8 mouse cellular contexts compared by ENCODE assay signal in genomic region chr8:87473314-87473713, GRCm38 (mm10). TPM values are rescaled to one million over a fixed set of nuclear protein-coding genes. Genes with fewer than 3 reads are reported as not detected.
DNase-seq lines count a peak whose midpoint lies in the region; ATAC-seq lines count a peak whose summit lies in the region.

No protein-coding gene starts in this region.

- no peak for DNase-seq in heart, embryonic 10.5 days (ENCODE audit: low spot score)
- DNase-seq in heart, adult 9 months (ENCODE audit: low spot score in 2 of 2): no peak
- DNase-seq in ES-CJ7 (ENCODE audit: low read depth, low spot score) (peak; percentile 47), MN1 (ENCODE audit: low spot score) (no peak)
- DNase-seq in embryo, embryonic 10.5 days (ENCODE audit: low spot score): peak; percentile 33
- DNase-seq in intestine, embryonic 14.5 days (ENCODE audit: low spot score): peak; percentile 69
- no peak for DNase-seq in ovary, adult 18-20 months (ENCODE audit: low spot score)

- no peaks in the 10 kb centered on the region for H3K9me3 ChIP-seq in heart, embryonic 10.5 days
- no peaks in the 10 kb centered on the region for H3K9me3 ChIP-seq in intestine, embryonic 14.5 days (ENCODE audit: control insufficient read depth, low read length)
- no peaks in the 10 kb centered on the region for H3K9me3 ChIP-seq in midbrain, embryonic 12.5 days

- H3K9ac ChIP-seq in intestine, embryonic 14.5 days (ENCODE audit: low read length): no peak overlapping the region
- H3K9ac ChIP-seq in midbrain, embryonic 12.5 days (replicated peaks): peak overlapping the region; percentile 65

- no peak for ATAC-seq in intestine, embryonic 14.5 days (replicated peaks; ENCODE audit: low FRiP score, low TSS enrichment, low read depth)
- ATAC-seq in midbrain, embryonic 12.5 days (ENCODE audit: low FRiP score, low read depth): 0 out of 2 replicates have a peak, but pooled peaks have one; percentile 3

- peak overlapping the region; percentile 91 for H3K4me2 ChIP-seq in intestine, embryonic 14.5 days (ENCODE audit: low read length)
- peak overlapping the region; percentile 91 for H3K4me2 ChIP-seq in midbrain, embryonic 12.5 days (replicated peaks)

- 1% methylated on average over 30 of the region's 30 CpGs for WGBS in heart, embryonic 10.5 days
- WGBS in intestine, embryonic 14.5 days: under 1% methylated on average over 29 of the region's 30 CpGs
- under 1% methylated on average over 30 of the region's 30 CpGs for WGBS in midbrain, embryonic 12.5 days

- no peaks in the 10 kb centered on the region for H3K36me3 ChIP-seq in heart, embryonic 10.5 days
- H3K36me3 ChIP-seq in intestine, embryonic 14.5 days (ENCODE audit: control insufficient read depth, insufficient read depth, low read length): no peaks in the 10 kb centered on the region
- H3K36me3 ChIP-seq in midbrain, embryonic 12.5 days: no peaks in the 10 kb centered on the region

- H3K4me1 ChIP-seq in heart, embryonic 10.5 days: peaks cover 45% of the 10 kb centered on the region
- peaks cover 22% of the 10 kb centered on the region for H3K4me1 ChIP-seq in intestine, embryonic 14.5 days (replicated peaks; ENCODE audit: control insufficient read depth, insufficient read depth, low read length)
- H3K4me1 ChIP-seq in midbrain, embryonic 12.5 days: peaks cover 50% of the 10 kb centered on the region

- H3K4me3 ChIP-seq in heart, embryonic 10.5 days: peak overlapping the region; percentile 70
- H3K4me3 ChIP-seq in intestine, embryonic 14.5 days (ENCODE audit: low read depth, low read length): peak overlapping the region; percentile 43
- peak overlapping the region; percentile 68 for H3K4me3 ChIP-seq in midbrain, embryonic 12.5 days

- no peak overlapping the region for H3K27ac ChIP-seq in heart, embryonic 10.5 days
- H3K27ac ChIP-seq in intestine, embryonic 14.5 days (ENCODE audit: low read depth): no peak overlapping the region
- peak overlapping the region; percentile 49; the same call in 1 of the 2 replicates for H3K27ac ChIP-seq in midbrain, embryonic 12.5 days (replicated peaks)

- H3K27me3 ChIP-seq in heart, embryonic 10.5 days (ENCODE audit: insufficient read depth, poor library complexity, severe bottlenecking): peaks cover 85% of the 10 kb centered on the region
- peaks cover 85% of the 10 kb centered on the region for H3K27me3 ChIP-seq in intestine, embryonic 14.5 days (replicated peaks; ENCODE audit: control insufficient read depth, insufficient read depth, low read length)
- peaks cover 64% of the 10 kb centered on the region for H3K27me3 ChIP-seq in midbrain, embryonic 12.5 days

RNA-seq across cellular contexts. Expression of gene Cbln1, which starts 0.9 kb away (rescaled TPM):
- 0.16 and 0.85 TPM in 2 replicates for polyA plus RNA-seq in heart, embryonic 10.5 days (2016; fragmentation: Nextera tagmentation; extraction: Ambion mirVana)
- 0.08 and 0.26 TPM in 2 replicates for polyA plus RNA-seq in intestine, embryonic 14.5 days (2014; fragmentation: Nextera tagmentation; extraction: Ambion mirVana)
- polyA plus RNA-seq in midbrain, embryonic 12.5 days (2016; fragmentation: Nextera tagmentation; extraction: Ambion mirVana): 9.9 and 10.6 TPM in 2 replicates

Comparison
In these comparisons a context has a peak if more than half of its experiments do, and no peak if none do; other contexts are left out.
1. DNase-seq: peak in ES-CJ7 (single experiment), embryo, embryonic 10.5 days (single experiment) and intestine, embryonic 14.5 days (single experiment); none in heart, embryonic 10.5 days (single experiment), heart, adult 9 months (0 of 2), MN1 (single experiment) and ovary, adult 18-20 months (single experiment).
2. Peak in every context shown above with its lines, with median percentiles within 50 percentile points of each other: H3K4me3 ChIP-seq.